Mouse (Mus musculus) thymus, adult 2 months (tissue): ENCODE data around the gene Fxyd1. TPM values are rescaled to one million over a fixed set of nuclear protein-coding genes. Genes with fewer than 3 reads are reported as not detected.
A peak's percentile ranks its signal among the peaks of the same experiment; 100 is the strongest.

Source experiments
- DNase-seq: peaks from one replicate; pipeline ENCODE4 v3.0.0; 2021
- H3K27ac ChIP-seq: fragments of 200-500 bp; 2 replicates; pipeline ENCODE4 v1.5.1; 2012; ENCODE audit warnings: low read length, control low read depth; ENCODE audit not compliant: control insufficient read depth, insufficient read depth
- H3K27me3 ChIP-seq: fragments of 200-500 bp; 2 replicates; pipeline ENCODE4 v1.6.1; 2012; ENCODE audit warnings: mild to moderate bottlenecking, low read length, moderate library complexity, mixed read lengths; ENCODE audit not compliant: control insufficient read depth, insufficient read depth
- H3K36me3 ChIP-seq: fragments of 200-500 bp; 2 replicates; pipeline ENCODE4 v1.6.1; 2012; ENCODE audit warnings: mild to moderate bottlenecking, low read length, moderate library complexity; ENCODE audit not compliant: control insufficient read depth, insufficient read depth
- H3K4me1 ChIP-seq: fragments of 200-500 bp; replicated peaks from 2 replicates; pipeline ENCODE4 v1.6.1; 2012; ENCODE audit warnings: low read length; ENCODE audit not compliant: control insufficient read depth, insufficient read depth
- H3K4me3 ChIP-seq: fragments of 200-500 bp; 2 replicates; pipeline ENCODE4 v1.5.1; 2012; ENCODE audit warnings: mild to moderate bottlenecking, low read length, control low read depth, moderate library complexity; ENCODE audit not compliant: control insufficient read depth, insufficient read depth
- CTCF ChIP-seq: fragments of 200-500 bp; IDR thresholded peaks from 2 replicates; pipeline ENCODE4 v1.5.1; 2012; ENCODE audit warnings: mild to moderate bottlenecking, control low read depth, low read length, moderate library complexity, borderline replicate concordance; ENCODE audit not compliant: control insufficient read depth, poor library complexity, insufficient read depth; ENCODE audit errors: extremely low read depth
- POLR2A ChIP-seq: fragments of 200-500 bp; IDR thresholded peaks from 2 replicates; pipeline ENCODE4 v1.6.1; 2012; ENCODE audit warnings: mild to moderate bottlenecking, low read length, control low read depth, moderate library complexity; ENCODE audit not compliant: control insufficient read depth, poor library complexity, insufficient read depth; ENCODE audit errors: extremely low read depth
- WGBS: fragments of 180-500 bp; shearing (Covaris S2); methylation state at CpG from one replicate; pipeline ENCODE4 v1.1.7; 2018; 5-methylcytosine and 5-hydroxymethylcytosine counted together
- polyA plus RNA-seq: library from polyadenylated mRNA; depleted of rRNA; stranded (reverse); fragments of >200 nt; gene quantifications from 2 replicates; pipeline ENCODE4 v1.2.3, GENCODE M21; 2012

Gene Fxyd1
- polyA plus RNA-seq, 1 experiment = 107 TPM

- Histone ChIP-seq H3K4me3 (no peak overlapping the region), H3K27me3 (no peaks in the 10 kb centered on the region), H3K27ac (no peak overlapping the region), H3K36me3 (no peaks in the 10 kb centered on the region), H3K4me1 (no peaks in the 10 kb centered on the region)
- no peak for DNase-seq
- TF ChIP-seq CTCF (no peak), POLR2A (no peak)
- WGBS = 91% methylated on average over 6 of the region's 6 CpGs
Measured at GRCm38 (mm10) chr7:31070324-31070723, 13.3 kb upstream of the Fxyd1 start.

GRCm38 (mm10) chr7:31069491-31069890, 12.5 kb upstream of the Fxyd1 start:
- Histone ChIP-seq H3K27ac (no peak overlapping the region), H3K4me3 (no peak overlapping the region), H3K4me1 (no peaks in the 10 kb centered on the region), H3K36me3 (no peaks in the 10 kb centered on the region), H3K27me3 (no peaks in the 10 kb centered on the region)
- TF ChIP-seq CTCF (no peak), POLR2A (no peak)
- 96% methylated on average over 14 of the region's 14 CpGs for WGBS
- DNase-seq = no peak

GRCm38 (mm10) chr7:31067836-31068235, 10.8 kb upstream of the Fxyd1 start:
- 83% methylated on average over 5 of the region's 5 CpGs for WGBS
- Histone ChIP-seq H3K27ac (no peak overlapping the region), H3K36me3 (no peaks in the 10 kb centered on the region), H3K27me3 (no peaks in the 10 kb centered on the region), H3K4me3 (no peak overlapping the region), H3K4me1 (no peaks in the 10 kb centered on the region)
- DNase-seq = no peak
- TF ChIP-seq CTCF (no peak), POLR2A (no peak)

GRCm38 (mm10) chr7:31063074-31063560, 6.1 kb upstream of the Fxyd1 start:
- no peak overlapping the region for H3K4me3 ChIP-seq
- no peak for DNase-seq
- WGBS = 90% methylated on average over 12 of the region's 12 CpGs
- no peak overlapping the region for H3K27ac ChIP-seq
- no peaks in the 10 kb centered on the region for H3K36me3 ChIP-seq
- H3K27me3 ChIP-seq = no peaks in the 10 kb centered on the region
- H3K4me1 ChIP-seq = no peaks in the 10 kb centered on the region
- no peak for TF ChIP-seq CTCF
- TF ChIP-seq POLR2A = no peak

GRCm38 (mm10) chr7:31060621-31061010, 3.6 kb upstream of the Fxyd1 start:
- Histone ChIP-seq H3K4me3 (no peak overlapping the region), H3K27ac (no peak overlapping the region), H3K36me3 (no peaks in the 10 kb centered on the region), H3K27me3 (no peaks in the 10 kb centered on the region), H3K4me1 (no peaks in the 10 kb centered on the region)
- TF ChIP-seq CTCF = no peak
- no peak for TF ChIP-seq POLR2A
- DNase-seq = no peak
- WGBS = 92% methylated on average over 7 of the region's 7 CpGs

- TF ChIP-seq POLR2A (no peak), CTCF (no peak)
- Histone ChIP-seq H3K27me3 (no peaks in the 10 kb centered on the region), H3K4me3 (no peak overlapping the region), H3K27ac (no peak overlapping the region), H3K4me1 (no peaks in the 10 kb centered on the region), H3K36me3 (no peaks in the 10 kb centered on the region)
- WGBS = 88% methylated on average over 11 of the region's 11 CpGs
- DNase-seq = no peak
Measured at GRCm38 (mm10) chr7:31059919-31060620, 3.1 kb upstream of the Fxyd1 start.

- 4% methylated on average over 2 of the region's 2 CpGs for WGBS
- peak; percentile 75 for DNase-seq
Measured at GRCm38 (mm10) chr7:31059108-31059507, 2.1 kb upstream of the Fxyd1 start, which contains the start of gene Lgi4. Gene Lgi4 (plus strand): TSS chr7:31059342.

More at GRCm38 (mm10) chr7:31059108-31059507, 2.1 kb upstream of the Fxyd1 start, which contains the start of gene Lgi4:
- Histone ChIP-seq H3K27ac (no peak within 1 kb of the TSS), H3K27me3 (no peaks in the 10 kb centered on the region), H3K4me1 (no peaks in the 10 kb centered on the region), H3K4me3 (no peak within 1 kb of the TSS), H3K36me3 (no peaks in the 10 kb centered on the region)
- TF ChIP-seq POLR2A (no peak), CTCF (peak; percentile 92)
